Mouse (Mus musculus) midbrain, embryonic 11.5 days (tissue): ENCODE measurements around the gene Gabrb3. TPM values are rescaled to one million over a fixed set of nuclear protein-coding genes. Genes with fewer than 3 reads are reported as not detected.

Source experiments
- ATAC-seq: fragments of 200-750 bp; cut with Nextera tagmentation; 2 replicates; pipeline ENCODE4 v1.8.0; 2017; ENCODE audit warnings: moderate TSS enrichment, moderate library complexity; ENCODE audit not compliant: low FRiP score
- DNase-seq: peaks from one replicate; pipeline ENCODE4 v3.0.0; 2015; ENCODE audit warnings: low spot score; ENCODE audit errors: missing footprints
- H3K27ac ChIP-seq: fragments of 300-500 bp; sonication (generic); 2 replicates; pipeline ENCODE4 v1.5.1; 2014; ENCODE audit warnings: low read depth, low read length
- H3K27me3 ChIP-seq: fragments of 300-500 bp; sonication (generic); 2 replicates; pipeline ENCODE4 v1.6.1; 2014; ENCODE audit warnings: mild to moderate bottlenecking, low read length, moderate library complexity, mixed read lengths; ENCODE audit not compliant: control insufficient read depth, insufficient read depth
- H3K36me3 ChIP-seq: fragments of 300-500 bp; sonication (generic); 2 replicates; pipeline ENCODE4 v1.6.1; 2014; ENCODE audit warnings: mild to moderate bottlenecking, low read length, moderate library complexity, mixed read lengths; ENCODE audit not compliant: control insufficient read depth, insufficient read depth
- H3K4me1 ChIP-seq: fragments of 300-500 bp; sonication (generic); 2 replicates; pipeline ENCODE4 v1.6.1; 2014; ENCODE audit warnings: low read length; ENCODE audit not compliant: control insufficient read depth, insufficient read depth
- H3K4me2 ChIP-seq: fragments of 300-500 bp; sonication (generic); 2 replicates; pipeline ENCODE4 v1.6.1; 2014; ENCODE audit warnings: mild to moderate bottlenecking, moderate library complexity
- H3K4me3 ChIP-seq: fragments of 300-500 bp; sonication (generic); 2 replicates; pipeline ENCODE4 v1.5.1; 2014; ENCODE audit warnings: low read depth, low read length
- H3K9ac ChIP-seq: fragments of 300-500 bp; sonication (generic); 2 replicates; pipeline ENCODE4 v1.6.1; 2014; ENCODE audit warnings: low read length
- H3K9me3 ChIP-seq: fragments of 300-500 bp; sonication (generic); 2 replicates; pipeline ENCODE4 v1.6.1; 2016; ENCODE audit warnings: low read length; ENCODE audit not compliant: control insufficient read depth
- WGBS: fragments of 180-500 bp; shearing (Covaris S2); extraction: QIAGEN DNeasy Blood & Tissue Kit; methylation state at CpG from one replicate; pipeline ENCODE4 v1.1.7; 2014; 5-methylcytosine and 5-hydroxymethylcytosine counted together
- microRNA-seq: library from miRNA; unstranded; fragments of <30 nt; microRNA quantifications from one replicate; pipeline ENCODE4, GENCODE M21; 2017
- polyA plus RNA-seq: library from polyadenylated mRNA; unstranded; fragments of >200 nt; fragmentation: Nextera tagmentation; extraction: Ambion mirVana; gene quantifications from 2 replicates; pipeline ENCODE4 v1.2.1, GENCODE M21; 2014

The Gabrb3 gene
- polyA plus RNA-seq, 1 experiment from 2014 or later: 11.7 TPM

GRCm38 (mm10) chr7:57842383-57842896 is 422.9 kb downstream of the Gabrb3 start:
- Histone ChIP-seq H3K27me3 (no peaks in the 10 kb centered on the region), H3K36me3 (no peaks in the 10 kb centered on the region), H3K9me3 (no peaks in the 10 kb centered on the region), H3K4me2 (no peak overlapping the region), H3K9ac (no peak overlapping the region), H3K4me1 (no peaks in the 10 kb centered on the region), H3K4me3 (no peak overlapping the region), H3K27ac (no peak overlapping the region)
- no peak for ATAC-seq
- WGBS: 80% methylated on average over 1 of the region's 1 CpGs
- no peak for DNase-seq

- no peak for ATAC-seq
- no peak for DNase-seq
- Histone ChIP-seq H3K27me3 (no peaks in the 10 kb centered on the region), H3K27ac (no peak overlapping the region), H3K9ac (no peak overlapping the region), H3K4me1 (no peaks in the 10 kb centered on the region), H3K4me3 (no peak overlapping the region), H3K9me3 (no peaks in the 10 kb centered on the region), H3K36me3 (no peaks in the 10 kb centered on the region), H3K4me2 (no peak overlapping the region)
- WGBS: 77% methylated on average over 2 of the region's 2 CpGs
Observed at GRCm38 (mm10) chr7:57867951-57868350, 448.5 kb downstream of the Gabrb3 start.

Small RNA genes lying within 50 kb of the gene (microRNA-seq; reads per million reads assigned to microRNA genes)
- not detected for gene Mir6389

Other genes starting within 250 kb of the Gabrb3 start
- 0.03 and 0.31 TPM in 2 replicates for gene Gabrg3, start 32.5 kb upstream of the Gabrb3 start, polyA plus RNA-seq
- gene Gabra5, start 90.4 kb downstream of the Gabrb3 start, polyA plus RNA-seq: 1.1 and 1.4 TPM in 2 replicates